Mouse (Mus musculus): ENCODE data around the gene E030030I06Rik. TPM values are rescaled to one million over a fixed set of nuclear protein-coding genes. Genes with fewer than 3 reads are reported as not detected.

Gene E030030I06Rik
- polyA plus RNA-seq (2017; shearing (Covaris generic)), result 27.7 TPM

DNA sequence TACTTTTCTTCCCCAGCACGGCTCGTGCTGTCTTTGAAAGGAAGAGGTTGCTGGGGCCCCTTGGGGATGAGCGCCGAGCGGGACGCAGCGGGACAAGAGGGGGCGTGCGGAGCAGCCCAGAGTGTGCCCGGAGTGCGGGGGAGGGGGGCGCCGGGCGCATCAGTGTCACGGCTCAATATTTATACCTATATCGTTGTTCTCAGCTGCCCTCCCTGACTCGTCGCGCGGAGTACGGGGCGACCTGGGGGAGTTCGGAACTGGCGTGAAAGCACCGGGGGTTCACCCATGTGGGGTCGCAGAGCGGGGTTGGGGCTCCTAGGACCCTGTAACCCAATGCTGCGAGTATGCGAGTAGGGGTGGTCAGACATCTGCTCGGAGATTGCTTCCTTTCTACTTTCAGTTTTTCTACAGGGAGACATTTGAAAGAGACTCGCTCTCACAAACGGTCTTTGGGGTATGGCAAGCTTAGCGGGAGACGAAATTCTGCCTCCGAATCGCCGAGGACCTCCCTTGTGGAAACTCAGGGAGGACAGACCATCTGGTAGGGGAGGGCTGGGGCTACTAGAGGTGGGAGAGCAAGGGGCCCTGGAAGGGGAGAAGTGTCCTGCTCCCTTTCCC is at the start of gene E030030I06Rik:
E030030I06Rik (minus strand) TSS at position 198 of the 618 bp plus-strand sequence.

DNA sequence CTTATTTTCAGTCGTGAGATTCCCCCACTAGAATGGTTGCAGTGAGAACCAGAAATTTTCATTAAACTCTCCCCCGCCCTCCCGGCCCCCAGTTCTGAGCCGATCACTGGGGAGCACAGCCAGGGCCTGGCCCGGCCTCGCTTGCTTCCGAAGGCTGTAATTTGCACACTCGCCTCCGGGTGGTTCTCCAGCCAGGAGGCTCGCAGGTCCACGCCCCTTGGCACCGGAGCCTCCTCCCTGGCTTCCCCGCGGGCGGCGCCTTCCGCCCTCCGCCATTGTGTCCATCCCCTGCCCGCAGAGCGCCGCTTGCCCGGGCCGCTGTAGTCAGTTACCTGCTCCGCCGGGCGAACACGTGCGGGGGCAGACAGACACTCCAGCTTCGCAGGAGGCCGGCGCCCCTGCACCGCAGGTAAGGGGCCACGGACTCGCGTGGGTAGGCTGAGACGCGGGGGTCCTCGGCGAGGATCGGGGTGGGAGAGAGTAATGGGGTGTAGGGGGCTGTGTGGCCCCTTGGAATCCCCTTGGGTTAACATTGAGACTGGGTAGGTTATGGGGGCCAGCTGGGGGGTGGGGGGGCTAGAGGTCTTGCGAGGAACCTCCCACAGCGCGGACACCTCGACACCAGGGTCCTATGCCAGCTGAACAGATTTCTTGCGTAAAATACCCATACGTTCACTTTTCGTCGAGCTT is 9.4 kb upstream of the E030030I06Rik start, which contains the start of the genes Raet1e and H60b:
Raet1e (plus strand) TSS at position 260 of the 690 bp plus-strand sequence.
H60b (plus strand) TSS at position 277 of the 690 bp plus-strand sequence.

DNA sequence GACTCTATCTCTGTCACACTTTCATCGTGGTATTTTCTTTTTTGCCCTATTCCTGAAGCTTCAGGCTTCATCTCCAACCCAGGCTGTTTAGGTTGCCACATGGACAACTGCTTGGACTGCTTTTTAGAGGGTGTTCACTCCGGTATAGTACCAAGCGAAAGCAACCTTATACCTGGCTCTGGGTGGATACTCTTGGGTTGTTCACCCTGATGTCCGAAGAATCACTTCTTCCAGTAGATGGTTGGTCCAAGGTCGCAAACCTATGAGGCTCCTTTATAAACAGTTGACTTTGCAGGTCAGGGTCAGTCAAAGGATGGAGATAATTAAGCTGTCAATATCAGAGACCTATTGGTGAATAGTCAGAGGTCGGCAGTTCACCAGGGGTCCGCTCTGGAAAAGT is 81.1 kb downstream of the E030030I06Rik start, which contains the start of gene 4930444G20Rik:
4930444G20Rik (minus strand) TSS at position 101 of the 400 bp plus-strand sequence.

Other genes starting within 250 kb of the E030030I06Rik start
- not detected for gene 4930444G20Rik, start 81.2 kb downstream of the E030030I06Rik start, polyA plus RNA-seq (2017; shearing (Covaris generic))
- gene Raet1e, start 9.3 kb upstream of the E030030I06Rik start, polyA plus RNA-seq (2017; shearing (Covaris generic)), result 0.29 TPM
- gene H60b, start 9.3 kb upstream of the E030030I06Rik start, polyA plus RNA-seq (2017; shearing (Covaris generic)), result 8.7 TPM
- gene Raet1d, start 211.3 kb upstream of the E030030I06Rik start, polyA plus RNA-seq (2017; shearing (Covaris generic)), result not detected